Mouse (Mus musculus): ENCODE measurements around the gene Ulk3. TPM values are rescaled to one million over a fixed set of nuclear protein-coding genes. Genes with fewer than 3 reads are reported as not detected.

Gene Ulk3
- polyA plus RNA-seq, 1 experiment from 2014 or later = 8.6 TPM

DNA sequence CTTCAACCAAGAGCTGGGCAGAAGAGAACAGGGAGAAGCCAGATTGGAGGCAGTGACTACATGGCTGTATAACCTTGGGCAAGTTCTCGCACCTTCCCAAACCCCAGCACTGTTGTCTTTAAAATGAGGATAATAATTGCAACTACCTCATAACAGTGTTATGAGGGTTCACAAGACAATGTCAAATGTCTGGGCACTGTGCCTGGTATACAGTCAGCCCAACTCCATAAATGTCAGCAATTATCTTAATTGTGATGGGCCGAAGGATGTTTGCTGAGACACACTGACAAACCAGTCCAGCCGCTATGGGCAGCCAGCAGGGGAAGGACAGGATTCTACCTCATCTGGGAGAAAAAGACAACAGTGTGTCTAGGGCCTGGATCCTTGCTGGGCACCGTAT is 25.5 kb downstream of the Ulk3 start:
- no peaks in the 10 kb centered on the region for H3K27me3 ChIP-seq (ENCODE audit: control insufficient read depth, insufficient read depth, low read length)
- H3K27ac ChIP-seq (ENCODE audit: low read depth, low read length) = no peak overlapping the region
- no peak overlapping the region for H3K9ac ChIP-seq (ENCODE audit: low read depth, low read length)
- H3K36me3 ChIP-seq (ENCODE audit: control insufficient read depth, insufficient read depth, low read length) = no peaks in the 10 kb centered on the region
- no peak overlapping the region for H3K4me2 ChIP-seq (replicated peaks; ENCODE audit: low read depth, low read length)
- H3K9me3 ChIP-seq (ENCODE audit: control insufficient read depth, low read length) = no peaks in the 10 kb centered on the region
- DNase-seq (ENCODE audit: low spot score) = no peak
- WGBS = 93% methylated on average over 4 of the region's 4 CpGs
- ATAC-seq (ENCODE audit: low FRiP score) = no peak
- no peak overlapping the region for H3K4me3 ChIP-seq (ENCODE audit: low read depth, low read length)
- H3K4me1 ChIP-seq (replicated peaks; ENCODE audit: control insufficient read depth, insufficient read depth, low read length) = no peaks in the 10 kb centered on the region

DNA sequence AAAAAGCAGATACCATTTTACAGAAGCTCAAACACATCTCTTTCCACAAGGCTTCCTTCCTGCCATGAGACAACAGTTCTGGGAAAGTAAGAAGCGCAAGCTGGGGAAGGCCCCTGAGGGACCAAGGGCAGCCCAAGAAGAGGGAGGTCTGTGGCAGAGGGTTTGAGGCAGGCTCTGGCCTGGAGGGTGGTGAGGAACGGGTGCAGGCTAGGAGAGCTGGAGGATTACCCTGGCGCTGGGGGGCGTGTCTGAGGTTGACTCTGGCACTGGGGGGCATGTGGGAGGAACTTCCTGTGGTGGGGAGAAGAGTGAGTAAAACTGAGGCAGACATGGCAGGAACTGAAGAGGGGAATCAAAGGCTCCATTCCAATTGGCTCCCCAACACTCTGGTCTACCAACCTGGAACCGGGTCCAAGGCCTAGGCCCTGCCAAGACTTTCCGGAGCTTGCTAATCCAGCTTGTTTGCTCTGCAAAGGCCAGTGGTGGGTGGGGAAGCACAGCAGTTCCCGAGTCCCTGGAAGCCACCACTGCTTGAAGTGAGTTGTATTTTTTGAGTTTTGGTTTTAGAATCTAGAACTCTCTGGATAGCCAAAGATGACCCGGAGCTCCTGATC is 28.4 kb downstream of the Ulk3 start:
- ATAC-seq (ENCODE audit: low FRiP score) (no peak), DNase-seq (ENCODE audit: low spot score) (no peak)
- no peak overlapping the region for H3K9ac ChIP-seq (ENCODE audit: low read depth, low read length)
- H3K9me3 ChIP-seq (ENCODE audit: control insufficient read depth, low read length) = no peaks in the 10 kb centered on the region
- H3K27ac ChIP-seq (ENCODE audit: low read depth, low read length) = no peak overlapping the region
- no peak overlapping the region for H3K4me3 ChIP-seq (ENCODE audit: low read depth, low read length)
- H3K36me3 ChIP-seq (ENCODE audit: control insufficient read depth, insufficient read depth, low read length) = no peaks in the 10 kb centered on the region
- no peaks in the 10 kb centered on the region for H3K4me1 ChIP-seq (replicated peaks; ENCODE audit: control insufficient read depth, insufficient read depth, low read length)
- no peaks in the 10 kb centered on the region for H3K27me3 ChIP-seq (ENCODE audit: control insufficient read depth, insufficient read depth, low read length)
- H3K4me2 ChIP-seq (replicated peaks; ENCODE audit: low read depth, low read length) = no peak overlapping the region
- 79% methylated on average over 8 of the region's 8 CpGs for WGBS

DNA sequence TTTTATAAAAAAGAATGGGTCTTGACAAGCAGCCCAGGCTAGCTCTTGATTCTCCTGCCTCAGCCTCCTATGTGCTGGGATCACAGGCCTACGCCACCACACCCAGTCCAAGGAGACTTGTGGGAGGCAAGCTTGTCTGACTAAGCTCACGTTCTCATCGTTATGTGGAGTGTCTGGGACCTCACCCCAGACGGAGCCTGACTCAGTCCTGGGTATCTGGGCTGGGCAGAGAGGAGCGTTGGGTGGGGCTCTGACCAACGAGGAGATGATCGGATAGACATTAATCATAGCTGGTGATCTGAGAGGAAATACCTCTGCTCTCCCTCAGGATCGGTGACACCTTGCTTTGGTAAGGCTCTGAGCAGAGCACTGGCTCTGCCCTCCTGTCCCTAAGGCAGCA is 29.6 kb downstream of the Ulk3 start:
- no peaks in the 10 kb centered on the region for H3K36me3 ChIP-seq (ENCODE audit: control insufficient read depth, insufficient read depth, low read length)
- H3K9me3 ChIP-seq (ENCODE audit: control insufficient read depth, low read length) = no peaks in the 10 kb centered on the region
- no peaks in the 10 kb centered on the region for H3K27me3 ChIP-seq (ENCODE audit: control insufficient read depth, insufficient read depth, low read length)
- H3K27ac ChIP-seq (ENCODE audit: low read depth, low read length) = no peak overlapping the region
- 82% methylated on average over 8 of the region's 8 CpGs for WGBS
- ATAC-seq (ENCODE audit: low FRiP score) (no peak), DNase-seq (ENCODE audit: low spot score) (no peak)
- H3K4me2 ChIP-seq (replicated peaks; ENCODE audit: low read depth, low read length) = no peak overlapping the region
- no peaks in the 10 kb centered on the region for H3K4me1 ChIP-seq (replicated peaks; ENCODE audit: control insufficient read depth, insufficient read depth, low read length)
- H3K4me3 ChIP-seq (ENCODE audit: low read depth, low read length) = no peak overlapping the region
- H3K9ac ChIP-seq (ENCODE audit: low read depth, low read length) = no peak overlapping the region

DNA sequence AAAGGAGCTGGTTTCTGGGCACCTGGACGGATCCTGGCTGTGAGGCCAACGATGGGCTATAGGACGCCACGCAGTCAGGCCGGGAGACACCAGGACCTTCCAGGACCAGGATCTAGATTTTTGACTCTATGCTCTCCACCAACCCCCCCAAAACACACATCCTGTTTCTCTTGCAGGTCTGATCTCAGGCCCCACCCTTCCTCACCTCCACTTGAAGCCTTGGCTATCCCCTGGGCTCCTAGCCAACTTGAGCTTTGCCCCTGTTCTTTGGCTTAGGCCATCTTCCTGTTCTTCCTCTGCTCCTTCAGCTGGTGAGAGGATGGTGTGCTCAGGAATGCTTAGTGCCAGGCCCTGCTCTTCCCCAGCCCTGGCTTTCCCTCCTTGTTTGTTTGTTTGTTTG is 31.4 kb downstream of the Ulk3 start, which contains the start of gene Lman1l:
Gene Lman1l (minus strand): TSS at position 101 of the 400 bp plus-strand sequence.
- ATAC-seq (ENCODE audit: low FRiP score) (no peak), DNase-seq (ENCODE audit: low spot score) (no peak)
- Histone ChIP-seq H3K4me1 (replicated peaks; ENCODE audit: control insufficient read depth, insufficient read depth, low read length) (no peaks in the 10 kb centered on the region), H3K27me3 (ENCODE audit: control insufficient read depth, insufficient read depth, low read length) (no peaks in the 10 kb centered on the region), H3K4me2 (replicated peaks; ENCODE audit: low read depth, low read length) (no peak within 1 kb of the TSS), H3K27ac (ENCODE audit: low read depth, low read length) (no peak within 1 kb of the TSS), H3K36me3 (ENCODE audit: control insufficient read depth, insufficient read depth, low read length) (no peaks in the 10 kb centered on the region), H3K4me3 (ENCODE audit: low read depth, low read length) (no peak within 1 kb of the TSS), H3K9me3 (ENCODE audit: control insufficient read depth, low read length) (no peaks in the 10 kb centered on the region), H3K9ac (ENCODE audit: low read depth, low read length) (no peak within 1 kb of the TSS)
- WGBS = 87% methylated on average over 5 of the region's 5 CpGs

DNA sequence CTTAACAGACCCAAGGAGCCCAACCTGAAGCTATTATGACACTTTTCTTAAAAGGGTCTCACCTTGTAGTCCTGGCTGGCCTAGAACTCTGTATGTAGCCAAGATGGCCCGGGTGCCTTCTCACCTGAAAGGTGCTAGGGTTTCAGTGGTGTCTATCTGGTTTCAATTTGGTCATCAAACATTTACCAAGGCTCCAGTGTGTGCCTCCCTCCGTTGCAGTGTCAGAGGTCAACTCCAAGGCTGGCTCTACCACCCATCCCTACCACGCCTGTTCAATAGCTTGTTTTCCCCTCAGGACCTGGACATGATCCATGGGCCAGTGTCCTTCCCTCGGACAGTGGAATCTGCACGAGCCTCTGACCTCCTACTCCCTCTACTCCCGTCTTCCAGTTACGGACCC is 35.0 kb downstream of the Ulk3 start:
- Histone ChIP-seq H3K4me3 (ENCODE audit: low read depth, low read length) (no peak overlapping the region), H3K4me2 (replicated peaks; ENCODE audit: low read depth, low read length) (no peak overlapping the region), H3K27me3 (ENCODE audit: control insufficient read depth, insufficient read depth, low read length) (no peaks in the 10 kb centered on the region), H3K36me3 (ENCODE audit: control insufficient read depth, insufficient read depth, low read length) (peaks cover 8% of the 10 kb centered on the region; the same call in 1 of the 2 replicates), H3K27ac (ENCODE audit: low read depth, low read length) (no peak overlapping the region), H3K4me1 (replicated peaks; ENCODE audit: control insufficient read depth, insufficient read depth, low read length) (no peaks in the 10 kb centered on the region), H3K9ac (ENCODE audit: low read depth, low read length) (no peak overlapping the region), H3K9me3 (ENCODE audit: control insufficient read depth, low read length) (no peaks in the 10 kb centered on the region)
- DNase-seq (ENCODE audit: low spot score) (no peak), ATAC-seq (ENCODE audit: low FRiP score) (no peak)
- 80% methylated on average over 7 of the region's 7 CpGs for WGBS

DNA sequence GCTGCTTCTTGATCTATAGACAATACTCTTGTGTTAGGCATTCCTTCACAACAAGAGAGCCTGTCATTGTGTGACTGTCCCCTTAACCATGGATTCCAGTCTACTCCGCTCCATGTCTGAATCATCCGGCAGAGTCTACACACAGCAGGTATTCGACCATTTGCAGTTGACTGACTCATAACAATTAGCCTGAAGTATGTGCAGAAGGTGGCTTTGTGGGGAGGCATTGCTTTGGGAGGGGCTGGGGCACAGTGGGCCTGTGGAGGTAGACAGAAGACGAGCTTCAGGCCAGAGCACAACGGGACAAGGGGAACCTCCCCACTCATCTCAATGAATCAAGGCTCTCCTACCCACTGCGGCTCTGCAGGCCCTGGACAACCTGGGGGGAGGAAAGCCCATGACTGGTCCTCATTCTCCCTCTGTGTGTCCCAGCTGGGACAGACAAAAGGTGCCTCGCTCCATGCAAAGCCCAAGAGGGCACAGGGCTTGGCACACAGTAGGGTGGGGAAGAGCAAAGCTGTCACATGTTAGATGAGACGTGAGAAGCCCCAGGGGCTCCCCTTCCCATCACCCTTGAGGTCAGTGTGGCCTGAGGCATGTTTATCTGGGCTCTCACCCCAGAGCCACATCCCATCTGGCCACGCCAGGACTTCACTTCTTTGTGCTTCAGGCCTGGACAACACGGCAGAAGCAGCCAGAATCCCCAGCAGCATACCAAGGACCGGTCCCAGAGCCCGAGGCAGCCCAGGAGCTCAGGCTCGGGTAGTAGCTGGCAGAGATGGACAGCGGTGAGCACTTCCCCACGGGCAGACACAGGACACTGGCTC is 36.6 kb downstream of the Ulk3 start:
- Histone ChIP-seq H3K27me3 (ENCODE audit: control insufficient read depth, insufficient read depth, low read length) (no peaks in the 10 kb centered on the region), H3K9ac (ENCODE audit: low read depth, low read length) (no peak overlapping the region), H3K4me2 (replicated peaks; ENCODE audit: low read depth, low read length) (no peak overlapping the region), H3K27ac (ENCODE audit: low read depth, low read length) (no peak overlapping the region), H3K4me3 (ENCODE audit: low read depth, low read length) (no peak overlapping the region), H3K4me1 (replicated peaks; ENCODE audit: control insufficient read depth, insufficient read depth, low read length) (no peaks in the 10 kb centered on the region), H3K9me3 (ENCODE audit: control insufficient read depth, low read length) (no peaks in the 10 kb centered on the region), H3K36me3 (ENCODE audit: control insufficient read depth, insufficient read depth, low read length) (peaks cover 13% of the 10 kb centered on the region; the same call in 1 of the 2 replicates)
- DNase-seq (ENCODE audit: low spot score) (no peak), ATAC-seq (ENCODE audit: low FRiP score) (no peak)
- WGBS = 73% methylated on average over 15 of the region's 15 CpGs

DNA sequence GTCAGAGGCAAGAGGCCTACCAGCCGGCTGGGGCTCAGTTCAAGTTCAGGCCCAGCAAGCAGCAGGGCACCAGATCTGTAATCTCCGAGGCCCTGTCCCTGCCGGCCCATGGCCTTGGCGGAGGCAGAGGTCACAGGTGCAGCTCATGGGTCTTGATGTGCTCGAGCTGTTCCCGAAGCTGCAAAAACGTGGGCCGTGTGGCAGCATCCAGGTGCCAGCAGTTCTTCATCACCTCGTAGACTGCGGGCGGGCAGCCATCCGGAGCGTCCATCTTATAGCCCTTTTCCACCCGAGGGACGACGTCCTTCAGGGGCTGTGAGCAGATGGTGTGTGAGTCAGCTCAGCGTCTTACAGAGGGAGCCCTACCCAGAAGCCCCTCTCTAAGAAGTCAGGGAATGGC is 37.9 kb downstream of the Ulk3 start:
- H3K4me2 ChIP-seq (replicated peaks; ENCODE audit: low read depth, low read length) = no peak overlapping the region
- no peak for ATAC-seq (ENCODE audit: low FRiP score)
- H3K9me3 ChIP-seq (ENCODE audit: control insufficient read depth, low read length) = no peaks in the 10 kb centered on the region
- no peak for DNase-seq (ENCODE audit: low spot score)
- H3K9ac ChIP-seq (ENCODE audit: low read depth, low read length) = no peak overlapping the region
- no peak overlapping the region for H3K4me3 ChIP-seq (ENCODE audit: low read depth, low read length)
- H3K27me3 ChIP-seq (ENCODE audit: control insufficient read depth, insufficient read depth, low read length) = no peaks in the 10 kb centered on the region
- H3K36me3 ChIP-seq (ENCODE audit: control insufficient read depth, insufficient read depth, low read length) = peaks cover 13% of the 10 kb centered on the region; the same call in 1 of the 2 replicates
- H3K27ac ChIP-seq (ENCODE audit: low read depth, low read length) = no peak overlapping the region
- 90% methylated on average over 17 of the region's 17 CpGs for WGBS
- H3K4me1 ChIP-seq (replicated peaks; ENCODE audit: control insufficient read depth, insufficient read depth, low read length) = no peaks in the 10 kb centered on the region

DNA sequence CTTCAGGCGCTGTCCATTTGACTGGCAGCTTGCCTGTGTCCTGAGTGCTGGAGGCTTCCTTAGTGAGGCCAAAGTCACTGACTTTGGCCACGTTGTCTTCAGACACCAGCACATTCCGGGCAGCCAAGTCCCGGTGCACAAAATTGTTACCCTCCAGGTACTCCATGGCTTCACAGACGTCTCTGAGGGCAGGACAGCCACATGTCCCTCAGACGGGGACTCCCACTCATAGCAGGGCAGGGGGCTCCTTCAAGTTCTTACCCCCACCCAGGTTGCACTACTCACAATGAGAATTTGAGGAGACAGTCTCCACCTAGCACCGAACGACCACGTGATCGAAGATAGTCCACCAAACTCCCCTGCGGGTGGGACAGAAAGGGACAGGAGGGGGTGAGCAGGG is 38.6 kb downstream of the Ulk3 start:
- Histone ChIP-seq H3K4me1 (replicated peaks; ENCODE audit: control insufficient read depth, insufficient read depth, low read length) (no peaks in the 10 kb centered on the region), H3K9ac (ENCODE audit: low read depth, low read length) (no peak overlapping the region), H3K9me3 (ENCODE audit: control insufficient read depth, low read length) (no peaks in the 10 kb centered on the region), H3K4me2 (replicated peaks; ENCODE audit: low read depth, low read length) (no peak overlapping the region), H3K36me3 (ENCODE audit: control insufficient read depth, insufficient read depth, low read length) (peaks cover 13% of the 10 kb centered on the region; the same call in 1 of the 2 replicates), H3K4me3 (ENCODE audit: low read depth, low read length) (no peak overlapping the region), H3K27ac (ENCODE audit: low read depth, low read length) (no peak overlapping the region), H3K27me3 (ENCODE audit: control insufficient read depth, insufficient read depth, low read length) (no peaks in the 10 kb centered on the region)
- 91% methylated on average over 11 of the region's 11 CpGs for WGBS
- ATAC-seq (ENCODE audit: low FRiP score) (no peak), DNase-seq (ENCODE audit: low spot score) (no peak)

DNA sequence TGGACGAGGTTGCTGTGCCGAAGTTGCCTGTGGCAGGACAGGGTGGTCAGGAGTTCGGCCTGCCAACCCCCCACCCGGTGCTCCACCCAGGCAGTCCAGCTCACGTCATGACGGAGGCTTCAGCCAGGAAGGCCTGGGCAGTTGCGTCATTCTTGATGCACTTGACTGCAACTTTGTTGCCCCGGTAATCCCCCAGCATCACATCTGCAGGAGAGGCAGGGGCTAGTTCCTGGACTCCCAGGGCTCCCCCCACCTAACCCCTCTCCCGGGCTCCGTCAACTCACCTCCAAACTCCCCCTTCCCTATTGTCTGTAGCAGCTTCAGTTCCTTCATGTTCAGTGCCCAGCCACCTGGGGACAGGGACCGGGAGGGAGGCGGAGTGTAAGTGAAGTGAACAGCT is 39.5 kb downstream of the Ulk3 start:
- H3K4me3 ChIP-seq (ENCODE audit: low read depth, low read length) = no peak overlapping the region
- H3K27me3 ChIP-seq (ENCODE audit: control insufficient read depth, insufficient read depth, low read length) = no peaks in the 10 kb centered on the region
- H3K4me2 ChIP-seq (replicated peaks; ENCODE audit: low read depth, low read length) = no peak overlapping the region
- H3K27ac ChIP-seq (ENCODE audit: low read depth, low read length) = no peak overlapping the region
- ATAC-seq (ENCODE audit: low FRiP score) (no peak), DNase-seq (ENCODE audit: low spot score) (no peak)
- no peaks in the 10 kb centered on the region for H3K9me3 ChIP-seq (ENCODE audit: control insufficient read depth, low read length)
- no peak overlapping the region for H3K9ac ChIP-seq (ENCODE audit: low read depth, low read length)
- 91% methylated on average over 12 of the region's 12 CpGs for WGBS
- H3K36me3 ChIP-seq (ENCODE audit: control insufficient read depth, insufficient read depth, low read length) = peaks cover 13% of the 10 kb centered on the region; the same call in 1 of the 2 replicates
- no peaks in the 10 kb centered on the region for H3K4me1 ChIP-seq (replicated peaks; ENCODE audit: control insufficient read depth, insufficient read depth, low read length)
